In genomic region chr9:35020015-35020653, GRCm38 (mm10) we compare ENCODE assay signal across 6 mouse cellular contexts.
"Had no signal": no experiment of that assay in that cellular context is flagged by ENCODE, and none has a peak within 500 bp of the region (broad histone marks: within the 10 kb centered on the region; RNA-seq: fewer than 3 reads in every experiment).

No protein-coding gene starts in this region.

- H3K4me3 ChIP-seq: limb, embryonic 13.5 days; liver, embryonic 13.5 days; midbrain, embryonic 10.5 days; stomach, embryonic 15.5 days had no signal

- H3K27ac ChIP-seq: limb, embryonic 13.5 days; liver, embryonic 13.5 days; midbrain, embryonic 10.5 days; stomach, embryonic 15.5 days had no signal

- H3K4me2 ChIP-seq: limb, embryonic 13.5 days; liver, embryonic 13.5 days; stomach, embryonic 15.5 days had no signal

- H3K36me3 ChIP-seq: liver, embryonic 13.5 days; midbrain, embryonic 10.5 days; stomach, embryonic 15.5 days had no signal

- H3K9me3 ChIP-seq: limb, embryonic 13.5 days; liver, embryonic 13.5 days; midbrain, embryonic 10.5 days; stomach, embryonic 15.5 days had no signal

- DNase-seq: liver, embryonic 13.5 days; spleen, adult 18-20 months; thymus, postnatal 25 days had no signal

- H3K9ac ChIP-seq: limb, embryonic 13.5 days; liver, embryonic 13.5 days; stomach, embryonic 15.5 days had no signal
